Mouse (Mus musculus): ENCODE results near the gene Smarcc2. TPM values are rescaled to one million over a fixed set of nuclear protein-coding genes. Genes with fewer than 3 reads are reported as not detected.
"Not testable (repeated sequence)": the region's sequence is repeated elsewhere in the genome, so short reads cannot be mapped to it uniquely, and the experiment has no call there.

The Smarcc2 gene
- total RNA-seq, 1 experiment from 2014 or later, result 61.2 TPM

DNA sequence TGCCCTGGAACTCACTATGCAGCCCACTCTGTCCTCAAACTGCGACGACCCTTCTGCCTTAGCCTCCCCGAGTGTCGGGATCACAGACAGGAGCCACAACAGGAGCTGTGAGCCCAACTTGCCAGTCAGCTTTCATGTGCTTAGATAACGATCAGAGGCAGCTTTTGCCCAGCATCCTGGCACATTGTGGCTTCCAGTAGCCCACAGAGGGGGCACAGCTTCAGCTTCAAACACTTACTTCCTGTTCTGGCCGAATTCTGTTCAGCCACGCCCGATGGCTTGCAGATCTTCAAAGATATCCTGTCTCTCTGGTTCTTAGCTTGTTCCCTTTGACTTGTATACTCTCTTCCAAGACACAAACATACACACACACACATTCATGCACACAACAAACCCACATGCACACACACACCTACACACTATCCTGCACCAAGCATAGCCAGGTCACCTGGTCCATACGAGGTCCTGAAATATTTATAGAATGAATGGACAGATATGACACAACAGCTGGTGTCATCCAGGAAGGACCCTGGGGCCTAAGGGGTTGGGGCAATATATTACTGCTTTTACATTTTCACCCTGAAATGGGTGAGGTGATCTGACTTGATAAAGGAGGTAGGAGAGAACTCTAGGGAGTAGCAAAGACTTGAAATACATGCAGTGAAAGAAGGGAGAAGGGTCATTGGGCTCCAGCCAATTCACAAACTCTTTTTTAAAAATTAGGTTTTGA, 45.8 kb downstream of the Smarcc2 start:
- ATAC-seq (replicated peaks; ENCODE audit: insufficient number of reproducible peaks, low FRiP score, low TSS enrichment, poor library complexity, severe bottlenecking), result peak; percentile 90

DNA sequence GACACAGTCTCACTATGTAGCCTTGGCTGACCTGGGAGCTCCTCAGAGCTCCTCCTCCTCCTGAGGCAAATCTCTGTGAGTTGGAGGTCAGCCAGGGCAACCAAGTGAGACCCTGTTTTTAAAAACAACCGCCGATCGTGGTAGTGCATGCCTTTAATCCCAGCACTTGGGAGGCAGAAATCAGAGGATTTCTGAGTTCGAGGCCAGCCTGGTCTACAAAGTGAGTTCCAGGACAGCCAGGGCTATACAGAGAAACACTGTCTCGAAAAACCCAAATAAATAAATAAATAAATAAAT, 46.3 kb downstream of the Smarcc2 start:
- not testable (repeated sequence) for ATAC-seq (replicated peaks; ENCODE audit: insufficient number of reproducible peaks, low FRiP score, low TSS enrichment, poor library complexity, severe bottlenecking)

DNA sequence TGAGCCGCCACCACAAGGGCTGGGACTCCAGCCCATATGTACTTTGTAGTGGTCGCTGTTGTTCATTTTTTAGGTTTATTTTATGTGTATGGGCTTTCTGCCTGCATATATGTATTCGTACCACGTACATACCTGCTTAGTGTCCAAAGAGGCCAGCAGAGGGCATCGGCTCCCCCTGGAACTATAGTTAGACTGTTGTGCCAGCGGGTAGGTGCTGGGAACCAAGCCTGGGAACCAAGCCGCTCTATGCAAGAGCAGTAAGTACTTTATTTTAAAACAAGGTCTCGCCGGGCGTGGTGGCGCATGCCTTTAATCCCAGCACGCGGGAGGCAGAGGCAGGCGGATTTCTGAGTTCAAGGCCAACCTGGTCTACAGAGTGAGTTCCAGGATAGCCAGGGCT, 46.9 kb downstream of the Smarcc2 start:
- no peak for ATAC-seq (replicated peaks; ENCODE audit: insufficient number of reproducible peaks, low FRiP score, low TSS enrichment, poor library complexity, severe bottlenecking)

DNA sequence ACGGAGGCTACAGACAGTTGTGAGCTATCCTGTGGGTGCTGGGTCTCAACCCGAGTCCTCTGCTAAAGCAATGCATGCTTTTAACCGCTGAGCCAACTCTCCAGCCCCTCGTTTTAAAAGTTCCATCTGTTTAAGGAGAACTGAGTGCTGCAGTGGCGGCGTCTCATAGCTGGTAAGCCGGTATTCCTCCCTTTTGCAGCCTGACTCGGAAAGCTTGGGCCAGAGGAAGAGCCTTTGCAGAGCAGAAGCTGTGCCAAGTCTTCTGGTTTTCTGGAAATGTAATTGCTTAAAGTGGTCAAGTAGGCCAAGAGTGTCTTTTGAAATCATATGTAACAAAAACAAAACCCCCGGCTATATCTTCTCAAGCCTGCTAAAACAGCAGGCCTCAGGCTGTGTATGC, 49.2 kb downstream of the Smarcc2 start:
- no peak for ATAC-seq (replicated peaks; ENCODE audit: insufficient number of reproducible peaks, low FRiP score, low TSS enrichment, poor library complexity, severe bottlenecking)

DNA sequence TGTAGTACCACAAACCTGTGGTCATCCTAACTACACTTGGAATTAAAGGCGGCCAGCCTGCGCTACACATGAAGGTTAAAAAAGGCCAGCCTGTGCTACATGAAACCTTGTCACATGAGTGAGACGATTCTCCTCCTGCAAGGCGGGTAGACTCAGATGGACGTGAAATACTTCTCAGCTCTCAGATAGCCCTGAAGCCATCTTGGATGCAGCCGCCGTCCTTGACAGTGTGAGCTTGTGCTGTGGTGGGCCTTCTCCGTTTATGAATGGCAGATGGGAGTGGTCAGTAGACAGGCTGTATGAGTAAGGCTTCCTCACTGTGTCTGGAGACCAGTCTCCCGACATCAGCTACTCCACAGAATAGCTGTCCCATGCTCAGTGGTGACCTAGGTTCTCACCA, 50.2 kb downstream of the Smarcc2 start:
- ATAC-seq (replicated peaks; ENCODE audit: insufficient number of reproducible peaks, low FRiP score, low TSS enrichment, poor library complexity, severe bottlenecking), result no peak

DNA sequence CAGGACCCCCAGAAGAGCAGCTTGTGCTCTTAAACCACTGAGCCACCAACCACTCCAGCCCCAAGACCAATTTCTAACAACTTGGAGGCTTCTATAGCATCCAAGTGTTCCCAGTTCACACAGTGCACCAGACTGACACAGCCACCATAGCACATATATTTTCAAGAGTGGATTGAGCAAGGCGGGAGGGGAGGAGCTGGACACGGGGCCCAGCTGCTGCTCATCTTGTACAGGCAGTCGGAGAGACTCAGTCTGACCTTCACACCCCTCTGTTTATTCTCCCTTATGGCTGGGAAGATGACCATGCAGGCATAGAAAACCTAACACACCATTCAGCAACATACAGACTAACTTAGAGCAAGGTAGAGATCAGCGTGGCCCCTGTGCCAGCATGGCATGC, 50.8 kb downstream of the Smarcc2 start:
- no peak for ATAC-seq (replicated peaks; ENCODE audit: insufficient number of reproducible peaks, low FRiP score, low TSS enrichment, poor library complexity, severe bottlenecking)

DNA sequence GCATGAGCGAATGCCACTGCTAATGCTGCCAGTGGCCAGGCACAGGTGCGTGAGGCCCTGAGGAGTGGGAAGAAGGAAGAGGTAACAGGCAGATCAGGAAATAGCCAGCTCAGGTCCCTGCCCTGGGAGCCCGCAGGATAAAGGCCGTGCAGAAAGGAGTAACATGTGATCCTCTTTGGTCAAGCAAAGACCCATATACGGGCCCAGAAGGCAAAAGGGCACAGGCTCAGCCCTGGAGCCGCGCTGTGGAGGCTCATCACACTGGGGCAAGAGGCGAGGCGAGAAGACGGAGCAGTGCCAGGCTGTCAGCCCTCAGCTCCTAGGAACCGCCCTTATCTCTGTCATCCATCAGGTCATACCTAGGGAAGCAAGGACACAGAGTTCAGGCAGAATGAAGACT, 51.3 kb downstream of the Smarcc2 start:
- no peak for ATAC-seq (replicated peaks; ENCODE audit: insufficient number of reproducible peaks, low FRiP score, low TSS enrichment, poor library complexity, severe bottlenecking)

DNA sequence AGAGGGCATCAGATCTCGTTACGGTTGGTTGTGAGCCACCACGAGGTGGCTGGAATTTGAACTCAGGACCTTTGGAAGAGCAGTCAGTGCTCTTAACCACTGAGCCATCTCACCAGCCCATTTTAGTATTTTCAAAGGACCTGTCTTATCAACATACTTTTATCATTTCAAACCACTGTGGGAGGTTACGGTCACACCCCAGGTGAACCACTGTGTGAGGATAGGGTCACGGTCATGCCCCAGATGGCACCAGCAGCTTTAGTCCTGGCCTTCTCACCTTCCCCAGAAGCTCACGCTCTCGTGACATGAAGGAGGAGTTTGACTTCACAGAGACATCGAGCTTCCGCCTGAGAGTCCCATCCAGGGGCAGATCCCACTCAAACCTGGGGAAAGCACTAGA, 52.1 kb downstream of the Smarcc2 start:
- no peak for ATAC-seq (replicated peaks; ENCODE audit: insufficient number of reproducible peaks, low FRiP score, low TSS enrichment, poor library complexity, severe bottlenecking)

DNA sequence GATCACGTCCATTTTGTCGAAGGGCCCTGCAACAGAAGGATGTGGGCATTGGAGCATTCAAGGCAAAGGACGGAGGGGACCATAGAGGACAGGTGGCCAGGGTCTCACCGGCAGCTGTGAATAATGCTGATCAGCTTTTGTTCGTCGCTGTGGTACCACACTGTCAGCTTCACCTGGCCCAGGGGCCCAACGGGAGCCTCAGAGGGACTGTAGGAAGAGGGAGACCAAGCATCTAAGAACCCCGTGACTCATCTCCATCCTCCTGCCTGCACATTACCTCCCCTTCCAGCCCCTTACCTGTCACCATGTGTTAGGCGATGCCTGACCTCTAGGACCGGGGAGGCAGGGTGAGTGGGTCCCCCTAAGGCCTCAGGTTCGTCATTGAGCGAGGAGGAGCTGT, 52.7 kb downstream of the Smarcc2 start:
- no peak for ATAC-seq (replicated peaks; ENCODE audit: insufficient number of reproducible peaks, low FRiP score, low TSS enrichment, poor library complexity, severe bottlenecking)

DNA sequence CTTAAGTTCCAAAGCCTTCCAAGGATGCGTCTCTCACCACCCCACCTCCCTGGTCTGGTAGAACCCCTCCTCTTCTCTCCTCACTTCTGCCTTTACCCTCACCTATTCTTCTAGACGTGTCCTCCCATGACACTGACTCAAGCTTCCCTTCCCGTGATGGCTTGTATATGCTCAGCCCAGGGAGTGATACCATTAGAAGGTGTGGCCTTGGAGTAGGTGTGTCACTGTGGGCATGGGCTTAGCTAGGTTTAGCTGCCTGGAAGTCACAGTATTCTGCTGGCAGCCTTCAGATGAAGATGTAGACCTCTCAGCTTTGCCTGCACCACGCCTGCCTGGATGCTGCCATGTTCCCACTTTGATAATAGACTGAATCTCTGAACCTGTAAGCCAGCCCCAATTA, 56.0 kb downstream of the Smarcc2 start:
- ATAC-seq (replicated peaks; ENCODE audit: insufficient number of reproducible peaks, low FRiP score, low TSS enrichment, poor library complexity, severe bottlenecking), result no peak

DNA sequence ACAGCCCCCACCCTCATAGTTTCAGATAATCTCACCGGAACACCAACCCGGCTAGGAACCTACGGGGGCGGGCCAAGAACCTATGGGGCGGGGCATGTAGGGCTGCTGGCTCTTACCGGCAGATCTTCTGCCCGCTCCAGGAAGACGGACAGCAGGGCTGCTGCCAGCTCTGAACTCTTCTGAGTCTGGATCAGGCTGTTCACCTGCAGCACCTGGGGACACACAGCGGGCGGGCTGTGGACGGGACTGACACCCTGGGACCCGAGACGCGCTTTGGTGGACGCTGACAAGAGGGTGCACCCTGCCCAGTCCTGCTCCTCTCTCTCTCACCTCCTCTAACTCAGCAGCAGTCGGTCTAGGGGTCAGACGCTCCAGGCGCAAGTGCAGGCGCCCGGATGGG, 57.0 kb downstream of the Smarcc2 start:
- no peak for ATAC-seq (replicated peaks; ENCODE audit: insufficient number of reproducible peaks, low FRiP score, low TSS enrichment, poor library complexity, severe bottlenecking)

DNA sequence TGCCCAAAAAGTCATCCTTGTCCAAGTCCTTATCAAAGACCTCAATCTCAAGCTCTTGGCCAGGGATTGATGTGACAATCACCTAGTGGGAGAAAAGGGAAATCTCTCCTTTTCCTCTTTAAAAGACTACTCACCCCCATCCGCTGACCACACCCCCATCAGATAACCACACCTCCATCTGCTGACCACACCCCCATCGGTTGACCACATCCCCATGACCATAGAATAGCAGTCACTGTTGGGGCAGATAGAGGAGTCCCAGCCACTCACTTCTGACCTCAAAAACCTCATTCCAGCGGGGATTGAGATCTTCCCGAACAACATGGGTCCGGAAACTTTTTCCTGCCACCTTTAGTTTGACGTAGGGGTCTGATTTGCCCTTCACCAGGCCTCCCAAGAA, 57.6 kb downstream of the Smarcc2 start:
- ATAC-seq (replicated peaks; ENCODE audit: insufficient number of reproducible peaks, low FRiP score, low TSS enrichment, poor library complexity, severe bottlenecking), result peak; percentile 73

DNA sequence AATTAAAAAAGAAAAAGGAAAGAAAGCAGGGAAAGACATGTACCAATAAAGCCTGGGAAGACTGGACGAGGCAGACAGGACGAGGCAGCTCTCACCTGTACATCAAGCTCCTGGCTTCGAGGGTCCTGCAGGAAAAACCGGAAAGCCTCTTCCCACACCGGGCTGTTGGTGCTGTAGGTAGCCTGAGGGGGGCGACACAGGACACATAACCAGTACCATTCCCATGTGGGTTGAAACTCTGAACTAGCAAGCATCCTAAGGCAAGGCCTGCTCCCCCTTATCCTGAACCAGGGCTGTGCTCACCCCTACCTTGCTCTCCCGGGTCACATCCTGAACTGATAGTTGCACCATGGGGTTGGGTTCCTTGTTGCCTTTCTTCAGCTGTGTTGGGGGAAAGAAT, 59.8 kb downstream of the Smarcc2 start:
- ATAC-seq (replicated peaks; ENCODE audit: insufficient number of reproducible peaks, low FRiP score, low TSS enrichment, poor library complexity, severe bottlenecking), result 0 out of 2 replicates have a peak, but pooled peaks have one; percentile 32

DNA sequence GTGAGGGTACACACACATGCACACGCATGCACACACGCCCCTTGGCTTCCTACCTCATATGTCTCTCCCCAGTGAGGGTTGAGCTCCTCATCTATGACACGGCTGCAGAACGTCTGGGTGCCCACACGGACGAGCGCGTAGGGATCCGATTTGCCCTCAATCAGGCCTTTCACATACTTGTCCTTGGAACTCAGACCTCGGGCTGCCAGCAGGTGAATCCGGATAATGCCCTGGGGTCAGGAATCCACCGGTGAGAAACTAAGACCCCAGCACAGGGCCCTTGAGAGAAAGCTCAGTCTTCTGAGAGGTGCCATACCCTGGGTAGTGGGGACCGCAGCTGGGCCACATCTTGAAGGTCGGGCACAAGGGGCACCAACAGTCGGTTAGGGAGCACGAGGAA, 61.5 kb downstream of the Smarcc2 start:
- no peak for ATAC-seq (replicated peaks; ENCODE audit: insufficient number of reproducible peaks, low FRiP score, low TSS enrichment, poor library complexity, severe bottlenecking)

DNA sequence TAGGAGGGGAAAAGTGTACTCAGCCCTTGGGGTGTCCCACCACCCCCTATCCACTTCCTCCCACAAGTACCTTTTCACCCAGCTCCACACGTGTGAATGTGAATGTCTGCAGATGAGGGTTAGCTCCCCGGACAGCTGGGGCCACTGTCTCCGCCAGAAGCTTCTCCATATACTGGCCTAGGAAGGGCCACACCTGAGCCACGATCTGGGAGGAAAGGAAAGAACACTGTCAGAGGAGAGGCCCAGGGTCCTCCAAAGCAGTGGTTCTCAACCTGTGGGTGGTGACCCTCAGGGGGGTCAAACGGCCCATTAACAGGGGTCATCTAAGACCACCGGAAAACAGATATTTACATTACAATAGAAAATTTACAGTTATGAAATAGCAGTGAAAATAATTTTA, 63.3 kb downstream of the Smarcc2 start:
- no peak for ATAC-seq (replicated peaks; ENCODE audit: insufficient number of reproducible peaks, low FRiP score, low TSS enrichment, poor library complexity, severe bottlenecking)

DNA sequence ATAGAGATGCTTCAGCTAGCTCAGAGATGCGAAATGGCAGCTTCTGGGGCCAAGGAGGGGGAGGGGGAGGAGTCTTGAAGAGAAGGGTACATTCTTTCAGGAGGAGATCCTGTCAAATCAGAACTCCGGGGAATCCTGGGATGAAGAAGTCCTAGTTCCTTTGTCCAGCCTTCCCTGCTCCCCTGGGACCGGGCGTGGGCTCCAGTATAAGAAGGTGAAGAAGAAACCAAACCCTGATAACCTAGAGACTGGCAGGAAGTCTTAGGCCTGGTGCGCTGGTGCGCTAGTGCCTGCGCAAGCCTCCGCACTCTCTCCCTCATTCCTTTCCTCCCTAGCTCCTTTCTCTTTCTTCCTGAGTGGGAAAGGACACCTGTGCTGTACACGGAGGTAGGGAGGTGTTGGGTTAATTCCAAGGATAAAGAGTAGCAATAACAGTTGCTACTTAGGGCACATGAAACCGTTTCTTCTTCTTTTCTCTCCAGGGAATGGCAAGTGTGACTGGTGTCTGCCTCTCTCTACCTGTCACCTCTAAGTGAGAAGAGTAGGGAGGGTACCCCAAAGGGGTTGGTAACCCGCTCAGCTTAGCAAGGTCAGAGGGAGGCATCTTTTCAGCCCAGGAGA, 65.2 kb downstream of the Smarcc2 start:
- no peak for ATAC-seq (replicated peaks; ENCODE audit: insufficient number of reproducible peaks, low FRiP score, low TSS enrichment, poor library complexity, severe bottlenecking)

DNA sequence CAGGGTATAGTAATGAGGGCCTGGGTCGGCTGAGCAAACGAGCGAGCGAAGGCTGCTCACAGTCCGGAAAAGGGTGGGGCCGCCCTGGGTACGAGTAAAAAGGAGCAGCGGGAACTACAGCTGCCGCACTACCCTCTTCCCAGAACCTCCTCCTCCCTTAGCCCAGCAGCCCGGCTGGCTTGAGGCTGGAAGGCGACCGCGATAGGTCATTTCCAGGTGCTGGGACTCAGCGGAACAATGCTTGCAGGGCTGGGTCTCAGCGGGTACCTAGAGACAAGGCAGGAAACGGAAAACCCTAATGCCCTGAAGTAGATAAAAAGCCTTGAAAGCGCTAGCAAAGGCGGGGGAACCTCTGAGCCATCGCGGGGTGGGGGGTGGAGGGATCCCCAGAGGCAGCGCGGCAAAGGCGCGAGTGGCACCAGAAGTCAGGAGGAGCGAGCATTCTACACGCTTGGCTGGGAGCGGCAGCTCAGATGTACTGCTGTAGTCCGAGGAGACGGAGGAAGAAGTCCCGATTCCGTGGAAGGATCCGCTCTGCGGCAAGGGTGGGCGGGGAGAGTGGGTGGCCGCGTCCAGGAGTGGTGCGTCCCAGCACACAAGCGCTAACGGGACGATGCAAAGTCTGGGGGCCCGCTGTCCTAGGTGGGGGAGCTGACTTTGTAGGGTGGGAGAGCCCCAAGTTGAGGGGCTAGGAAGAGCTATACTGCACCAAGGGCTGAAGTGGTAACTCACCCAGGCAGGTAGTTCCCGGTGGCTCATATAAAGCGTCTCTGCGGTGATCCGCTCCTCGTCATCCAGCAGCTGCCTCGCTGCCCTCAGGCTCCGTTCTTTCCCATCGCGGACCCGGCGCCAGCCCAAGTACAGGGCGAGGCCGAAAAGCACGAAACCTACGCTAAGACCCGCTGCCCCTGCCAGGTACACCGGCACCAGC, 65.9 kb downstream of the Smarcc2 start:
- ATAC-seq (replicated peaks; ENCODE audit: insufficient number of reproducible peaks, low FRiP score, low TSS enrichment, poor library complexity, severe bottlenecking), result no peak; the same call in 1 of the 2 replicates

DNA sequence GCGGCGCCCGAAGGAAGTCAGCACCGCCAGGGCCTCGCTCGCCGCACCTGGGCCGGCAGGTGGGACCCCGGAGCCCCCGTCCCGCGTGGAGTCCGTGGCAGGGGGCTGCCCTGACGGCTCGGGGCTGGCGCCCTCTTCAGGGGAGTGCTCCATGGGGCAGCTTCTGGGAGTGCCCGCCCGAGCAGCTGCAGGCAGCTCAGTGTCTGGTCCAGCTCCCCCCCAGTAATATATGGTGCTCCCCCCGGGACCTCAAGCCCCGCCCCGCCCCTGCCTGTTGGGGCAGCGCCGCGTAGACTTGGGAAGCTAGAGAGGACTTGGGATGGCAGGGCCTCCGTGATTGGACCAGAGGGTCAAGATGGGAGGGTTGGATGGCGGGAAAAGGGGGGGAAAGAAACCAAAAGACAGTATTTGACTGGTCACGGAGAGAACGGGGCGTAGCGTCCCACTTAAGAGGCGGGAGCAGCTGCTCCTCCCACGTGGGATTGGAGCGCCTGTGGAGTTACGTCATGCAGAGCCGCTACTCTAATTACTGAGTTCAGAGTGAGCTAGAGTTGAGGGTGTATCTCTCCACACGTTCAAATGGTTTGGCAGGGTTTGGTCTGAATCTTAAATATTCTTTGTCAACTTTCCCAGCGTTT, 66.7 kb downstream of the Smarcc2 start, which contains the start of gene Esyt1:
Esyt1 (minus strand) TSS at position 201 of the 638 bp plus-strand sequence.
- ATAC-seq (replicated peaks; ENCODE audit: insufficient number of reproducible peaks, low FRiP score, low TSS enrichment, poor library complexity, severe bottlenecking), result peak; percentile 93
